Mouse (Mus musculus) intestine, embryonic 16.5 days (tissue): ENCODE measurements around the gene Adgrl2. TPM values are rescaled to one million over a fixed set of nuclear protein-coding genes. Genes with fewer than 3 reads are reported as not detected.

Experiments
- ATAC-seq: fragments of 200-750 bp; cut with Nextera tagmentation; 2 replicates; pipeline ENCODE4 v1.8.0; 2017; ENCODE audit warnings: moderate TSS enrichment, moderate library complexity
- H3K27ac ChIP-seq: fragments of 300-500 bp; sonication (generic); 2 replicates; pipeline ENCODE4 v1.5.1; 2014; ENCODE audit warnings: mild to moderate bottlenecking, low read length
- H3K27me3 ChIP-seq: fragments of 300-500 bp; sonication (generic); replicated peaks from 2 replicates; pipeline ENCODE4 v1.6.1; 2014; ENCODE audit warnings: low read length, control low read depth, mixed read lengths; ENCODE audit not compliant: control insufficient read depth, insufficient read depth
- H3K36me3 ChIP-seq: fragments of 300-500 bp; sonication (generic); 2 replicates; pipeline ENCODE4 v1.6.1; 2014; ENCODE audit warnings: low read length, control low read depth; ENCODE audit not compliant: control insufficient read depth, insufficient read depth
- H3K4me1 ChIP-seq: fragments of 300-500 bp; sonication (generic); 2 replicates; pipeline ENCODE4 v1.6.1; 2014; ENCODE audit warnings: low read length, control low read depth, mixed read lengths; ENCODE audit not compliant: control insufficient read depth, insufficient read depth
- H3K4me2 ChIP-seq: fragments of 300-500 bp; sonication (generic); 2 replicates; pipeline ENCODE4 v1.6.1; 2014; ENCODE audit warnings: low read depth, low read length, control low read depth
- H3K4me3 ChIP-seq: fragments of 300-500 bp; sonication (generic); 2 replicates; pipeline ENCODE4 v1.5.1; 2014; ENCODE audit warnings: mild to moderate bottlenecking, low read length
- H3K9ac ChIP-seq: fragments of 300-500 bp; sonication (generic); 2 replicates; pipeline ENCODE4 v1.6.1; 2014; ENCODE audit warnings: low read depth, low read length
- H3K9me3 ChIP-seq: fragments of 300-500 bp; sonication (generic); 2 replicates; pipeline ENCODE4 v1.6.1; 2016; ENCODE audit warnings: low read length, control low read depth; ENCODE audit not compliant: control insufficient read depth
- WGBS: fragments of 180-500 bp; shearing (Covaris S2); extraction: QIAGEN DNeasy Blood & Tissue Kit; methylation state at CpG from one replicate; pipeline ENCODE4 v1.1.7; 2014; 5-methylcytosine and 5-hydroxymethylcytosine counted together
- polyA plus RNA-seq: library from polyadenylated mRNA; unstranded; fragments of >200 nt; fragmentation: Nextera tagmentation; extraction: Ambion mirVana; gene quantifications from 2 replicates; pipeline ENCODE4 v1.2.1, GENCODE M21; 2015

Adgrl2 gene
- polyA plus RNA-seq, 1 experiment from 2014 or later = 24.4 TPM

- H3K36me3 ChIP-seq = no peaks in the 10 kb centered on the region
- no peak overlapping the region for H3K9ac ChIP-seq
- 71% methylated on average over 7 of the region's 7 CpGs for WGBS
- no peaks in the 10 kb centered on the region for H3K27me3 ChIP-seq
- no peak overlapping the region for H3K4me2 ChIP-seq
- no peak for ATAC-seq
- H3K27ac ChIP-seq = no peak overlapping the region
- no peak overlapping the region for H3K4me3 ChIP-seq
- H3K4me1 ChIP-seq = peaks cover 12% of the 10 kb centered on the region; the same call in 1 of the 2 replicates
- no peaks in the 10 kb centered on the region for H3K9me3 ChIP-seq
These were observed 72.5 kb downstream of the Adgrl2 start for GRCm38 (mm10) chr3:148917837-148918236.

- H3K4me2 ChIP-seq = no peak overlapping the region
- no peaks in the 10 kb centered on the region for H3K27me3 ChIP-seq
- H3K9me3 ChIP-seq = no peaks in the 10 kb centered on the region
- no peak overlapping the region for H3K27ac ChIP-seq
- no peak overlapping the region for H3K9ac ChIP-seq
- peaks cover 12% of the 10 kb centered on the region; the same call in 1 of the 2 replicates for H3K4me1 ChIP-seq
- no peaks in the 10 kb centered on the region for H3K36me3 ChIP-seq
- no peak overlapping the region for H3K4me3 ChIP-seq
- 66% methylated on average over 5 of the region's 5 CpGs for WGBS
- ATAC-seq = no peak
These were observed 74.1 kb downstream of the Adgrl2 start for GRCm38 (mm10) chr3:148916226-148916625.

GRCm38 (mm10) chr3:148912944-148913684, 77.2 kb downstream of the Adgrl2 start:
- no peak for ATAC-seq
- WGBS = 79% methylated on average over 14 of the region's 14 CpGs
- H3K4me2 ChIP-seq = no peak overlapping the region
- H3K9me3 ChIP-seq = no peaks in the 10 kb centered on the region
- no peaks in the 10 kb centered on the region for H3K36me3 ChIP-seq
- H3K9ac ChIP-seq = no peak overlapping the region
- no peak overlapping the region for H3K4me3 ChIP-seq
- no peaks in the 10 kb centered on the region for H3K27me3 ChIP-seq
- H3K27ac ChIP-seq = no peak overlapping the region
- peaks cover 7% of the 10 kb centered on the region; the same call in 1 of the 2 replicates for H3K4me1 ChIP-seq

- Histone ChIP-seq H3K4me2 (no peak overlapping the region), H3K36me3 (no peaks in the 10 kb centered on the region)
- 87% methylated on average over 6 of the region's 6 CpGs for WGBS
These were observed 77.8 kb downstream of the Adgrl2 start for GRCm38 (mm10) chr3:148912536-148912935.

GRCm38 (mm10) chr3:148907873-148908272, 82.5 kb downstream of the Adgrl2 start:
- no peak overlapping the region for H3K9ac ChIP-seq
- no peak for ATAC-seq
- H3K27ac ChIP-seq = no peak overlapping the region
- 66% methylated on average over 3 of the region's 3 CpGs for WGBS
- H3K4me1 ChIP-seq = peaks cover 17% of the 10 kb centered on the region
- H3K4me2 ChIP-seq = no peak overlapping the region
- H3K4me3 ChIP-seq = no peak overlapping the region
- no peaks in the 10 kb centered on the region for H3K36me3 ChIP-seq
- no peaks in the 10 kb centered on the region for H3K9me3 ChIP-seq
- H3K27me3 ChIP-seq = no peaks in the 10 kb centered on the region

More at GRCm38 (mm10) chr3:148912536-148912935, 77.8 kb downstream of the Adgrl2 start:
- Histone ChIP-seq H3K27ac (no peak overlapping the region), H3K9me3 (no peaks in the 10 kb centered on the region), H3K4me1 (peaks cover 4% of the 10 kb centered on the region), H3K4me3 (no peak overlapping the region), H3K27me3 (no peaks in the 10 kb centered on the region), H3K9ac (no peak overlapping the region)
- no peak for ATAC-seq

- ATAC-seq = peak; percentile 65
- no peaks in the 10 kb centered on the region for H3K27me3 ChIP-seq
- 59% methylated on average over 6 of the region's 6 CpGs for WGBS
- no peak overlapping the region for H3K4me3 ChIP-seq
- H3K36me3 ChIP-seq = no peaks in the 10 kb centered on the region
- no peak overlapping the region for H3K4me2 ChIP-seq
- peaks cover 17% of the 10 kb centered on the region for H3K4me1 ChIP-seq
- H3K9me3 ChIP-seq = no peaks in the 10 kb centered on the region
- no peak overlapping the region for H3K27ac ChIP-seq
- no peak overlapping the region for H3K9ac ChIP-seq
These were observed 83.2 kb downstream of the Adgrl2 start for GRCm38 (mm10) chr3:148907024-148907778.

- WGBS = 67% methylated on average over 13 of the region's 13 CpGs
- peak; percentile 61 for ATAC-seq
- H3K9me3 ChIP-seq = no peaks in the 10 kb centered on the region
- no peaks in the 10 kb centered on the region for H3K36me3 ChIP-seq
- H3K4me1 ChIP-seq = peaks cover 17% of the 10 kb centered on the region
- H3K4me2 ChIP-seq = no peak overlapping the region
- H3K9ac ChIP-seq = no peak overlapping the region
- H3K4me3 ChIP-seq = no peak overlapping the region
- H3K27ac ChIP-seq = no peak overlapping the region
- no peaks in the 10 kb centered on the region for H3K27me3 ChIP-seq
These were observed 84.2 kb downstream of the Adgrl2 start for GRCm38 (mm10) chr3:148905906-148906779.

GRCm38 (mm10) chr3:148905435-148905834, 84.9 kb downstream of the Adgrl2 start:
- peaks cover 22% of the 10 kb centered on the region for H3K4me1 ChIP-seq
- no peak overlapping the region for H3K4me2 ChIP-seq
- H3K9me3 ChIP-seq = no peaks in the 10 kb centered on the region
- H3K9ac ChIP-seq = no peak overlapping the region
- H3K27me3 ChIP-seq = no peaks in the 10 kb centered on the region
- no peak overlapping the region for H3K27ac ChIP-seq
- H3K36me3 ChIP-seq = no peaks in the 10 kb centered on the region
- 80% methylated on average over 7 of the region's 7 CpGs for WGBS
- ATAC-seq = no peak
- no peak overlapping the region for H3K4me3 ChIP-seq

GRCm38 (mm10) chr3:148899857-148900256, 90.5 kb downstream of the Adgrl2 start:
- peak overlapping the region; percentile 28; the same call in 1 of the 2 replicates for H3K4me2 ChIP-seq
- peak overlapping the region; percentile 43 for H3K27ac ChIP-seq
- no peak overlapping the region for H3K9ac ChIP-seq
- WGBS = 33% methylated on average over 6 of the region's 6 CpGs
- H3K4me1 ChIP-seq = peaks cover 16% of the 10 kb centered on the region
- H3K4me3 ChIP-seq = no peak overlapping the region
- no peaks in the 10 kb centered on the region for H3K36me3 ChIP-seq
- no peaks in the 10 kb centered on the region for H3K27me3 ChIP-seq
- H3K9me3 ChIP-seq = no peaks in the 10 kb centered on the region
- ATAC-seq = peak; percentile 86
